Mouse (Mus musculus): ENCODE measurements around the gene Ccdc114.

The Ccdc114 gene

DNA sequence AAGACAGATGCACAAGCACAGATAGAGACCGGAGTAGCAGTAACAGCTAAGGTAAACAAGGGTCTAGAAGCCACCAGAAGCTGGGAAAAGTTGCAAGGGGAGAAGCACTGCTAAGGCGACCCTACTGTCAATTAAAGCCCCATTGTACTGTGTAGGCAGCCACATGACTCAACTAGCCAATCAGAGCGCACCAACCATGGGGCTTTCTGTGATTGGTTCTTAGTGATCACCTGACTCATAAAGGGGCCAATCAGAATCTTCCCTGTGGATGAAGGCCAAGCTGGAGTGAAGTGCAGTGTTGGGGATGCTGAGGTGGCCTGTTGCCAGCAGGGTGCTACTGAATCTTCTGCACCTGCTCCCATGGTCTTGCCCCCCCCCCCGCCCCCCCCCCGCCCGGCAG is 63.0 kb downstream of the Ccdc114 start:
- no peak for DNase-seq (ENCODE audit: low read depth)

DNA sequence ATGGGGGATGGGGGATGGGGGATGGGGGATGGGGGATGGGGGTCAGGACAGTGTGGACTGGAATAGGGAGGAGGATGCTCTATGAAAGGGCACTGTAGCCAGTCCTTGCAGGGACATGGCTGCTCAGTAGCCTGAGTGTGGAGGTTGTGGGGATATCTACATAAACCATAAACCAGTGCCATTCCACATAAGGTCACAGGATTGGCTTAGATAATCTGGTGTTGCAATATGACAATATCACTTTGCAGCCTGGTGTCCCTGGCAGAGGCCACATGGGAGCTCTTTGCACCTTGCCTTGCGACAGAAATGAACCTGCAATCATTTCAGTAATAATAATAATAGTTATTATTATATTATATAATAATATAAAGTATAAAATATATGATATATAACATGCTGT is 64.5 kb downstream of the Ccdc114 start:
- DNase-seq (ENCODE audit: low read depth): no peak

DNA sequence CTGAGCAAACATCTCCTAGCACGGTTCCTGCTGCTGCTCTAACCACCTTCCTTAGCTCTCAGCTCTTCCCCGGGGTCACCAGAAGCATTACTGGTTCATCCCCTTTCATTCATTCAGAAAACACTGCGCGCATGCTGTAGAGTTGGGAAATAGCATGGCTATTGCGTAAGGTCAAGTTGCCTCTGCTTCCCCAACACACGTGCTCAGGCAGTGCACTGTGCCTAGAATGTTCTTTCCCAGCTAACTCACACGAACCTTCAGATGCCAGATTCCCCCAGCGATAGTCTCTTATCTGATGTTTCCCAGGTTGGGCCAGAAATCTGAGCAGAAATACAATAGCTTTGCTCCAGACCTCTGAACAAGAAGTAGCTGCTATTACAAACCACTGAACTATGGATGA is 68.6 kb downstream of the Ccdc114 start:
- no peak for DNase-seq (ENCODE audit: low read depth)

All from naive thymus-derived CD4-positive, alpha-beta T cell, adult 2 months (primary cell).